Mouse (Mus musculus): ENCODE results near the gene Nod1. TPM values are rescaled to one million over a fixed set of nuclear protein-coding genes. Genes with fewer than 3 reads are reported as not detected.
A peak's percentile ranks its signal among the peaks of the same experiment; 100 is the strongest.

Nod1 gene
- total RNA-seq (2021): 9.2 and 12.8 TPM in 2 replicates
- long read RNA-seq, experiment 1, full-length matches to known transcripts: 6 of 11 reads
- long read RNA-seq, experiment 1, partial matches to known transcripts: 3 of 11 reads
- long read RNA-seq, experiment 1, other reads (novel, unspliced or antisense): 2 of 11 reads
- long read RNA-seq, experiment 2, full-length matches to known transcripts: 5 of 8 reads
- long read RNA-seq, experiment 2, partial matches to known transcripts: 1 of 8 reads
- long read RNA-seq, experiment 2, other reads (novel, unspliced or antisense): 2 of 8 reads

GRCm38 (mm10) chr6:54972111-54972928 lies at the start of gene Nod1:
Gene Nod1, minus strand, starts transcription at chr6:54972612.
- DNase-seq: peak; percentile 90

GRCm38 (mm10) chr6:55021806-55022205 lies 49.4 kb upstream of the Nod1 start:
- no peak for DNase-seq

GRCm38 (mm10) chr6:55018417-55018816 lies 46.0 kb upstream of the Nod1 start:
- DNase-seq: no peak

- DNase-seq: peak; percentile 77
Observed at GRCm38 (mm10) chr6:55016710-55017583, 44.5 kb upstream of the Nod1 start.

GRCm38 (mm10) chr6:55016236-55016635 lies 43.8 kb upstream of the Nod1 start:
- DNase-seq: peak; percentile 71

GRCm38 (mm10) chr6:55014184-55014583 lies 41.8 kb upstream of the Nod1 start:
- no peak for DNase-seq

- DNase-seq: no peak
Observed at GRCm38 (mm10) chr6:55012516-55012915, 40.1 kb upstream of the Nod1 start.

- DNase-seq: no peak
Observed at GRCm38 (mm10) chr6:55010330-55011091, 38.1 kb upstream of the Nod1 start.

GRCm38 (mm10) chr6:55009391-55010230 lies 37.2 kb upstream of the Nod1 start:
- no peak for DNase-seq

GRCm38 (mm10) chr6:55008401-55008800 lies 36.0 kb upstream of the Nod1 start:
- peak; percentile 12 for DNase-seq

- DNase-seq: no peak
Observed at GRCm38 (mm10) chr6:55003559-55003958, 31.1 kb upstream of the Nod1 start.

GRCm38 (mm10) chr6:55002438-55002837 lies 30.0 kb upstream of the Nod1 start:
- no peak for DNase-seq

GRCm38 (mm10) chr6:55001320-55001719 lies 28.9 kb upstream of the Nod1 start:
- DNase-seq: no peak

- DNase-seq: no peak
Observed at GRCm38 (mm10) chr6:54997726-54998125, 25.3 kb upstream of the Nod1 start.

GRCm38 (mm10) chr6:54996361-54996760 lies 23.9 kb upstream of the Nod1 start:
- no peak for DNase-seq

GRCm38 (mm10) chr6:54992734-54993260 lies 20.4 kb upstream of the Nod1 start, which contains the start of gene Ggct:
Gene Ggct, minus strand, starts transcription at chr6:54992950.
- peak; percentile 97 for DNase-seq

GRCm38 (mm10) chr6:54992141-54992540 lies 19.7 kb upstream of the Nod1 start:
- DNase-seq: no peak

GRCm38 (mm10) chr6:54991189-54991588 lies 18.8 kb upstream of the Nod1 start:
- DNase-seq: no peak

GRCm38 (mm10) chr6:54988141-54988540 lies 15.7 kb upstream of the Nod1 start:
- DNase-seq: no peak

GRCm38 (mm10) chr6:54984096-54984495 lies 11.7 kb upstream of the Nod1 start:
- no peak for DNase-seq
